Mouse (Mus musculus) kidney, embryonic 16.5 days (tissue): ENCODE data around the gene Olfr50. TPM values are rescaled to one million over a fixed set of nuclear protein-coding genes. Genes with fewer than 3 reads are reported as not detected.

Source experiments
- ATAC-seq: fragments of 200-750 bp; cut with Nextera tagmentation; 2 replicates; pipeline ENCODE4 v1.8.0; 2017; ENCODE audit warnings: moderate TSS enrichment; ENCODE audit not compliant: low FRiP score, low TSS enrichment
- H3K27ac ChIP-seq: fragments of 300-500 bp; sonication (generic); 2 replicates; pipeline ENCODE4 v1.5.1; 2014; ENCODE audit warnings: low read length
- H3K27me3 ChIP-seq: fragments of 300-500 bp; sonication (generic); 2 replicates; pipeline ENCODE4 v1.6.1; 2014; ENCODE audit warnings: low read length, control low read depth, mixed read lengths; ENCODE audit not compliant: insufficient read depth
- H3K36me3 ChIP-seq: fragments of 300-500 bp; sonication (generic); 2 replicates; pipeline ENCODE4 v1.6.1; 2014; ENCODE audit warnings: low read length, control low read depth, mixed read lengths; ENCODE audit not compliant: insufficient read depth
- H3K4me1 ChIP-seq: fragments of 300-500 bp; sonication (generic); 2 replicates; pipeline ENCODE4 v1.6.1; 2014; ENCODE audit warnings: low read length, control low read depth, mixed read lengths; ENCODE audit not compliant: insufficient read depth
- H3K4me2 ChIP-seq: fragments of 300-500 bp; sonication (generic); replicated peaks from 2 replicates; pipeline ENCODE4 v1.6.1; 2014; ENCODE audit warnings: low read depth, low read length
- H3K4me3 ChIP-seq: fragments of 300-500 bp; sonication (generic); 2 replicates; pipeline ENCODE4 v1.5.1; 2014; ENCODE audit warnings: mild to moderate bottlenecking, low read length
- H3K9ac ChIP-seq: fragments of 300-500 bp; sonication (generic); replicated peaks from 2 replicates; pipeline ENCODE4 v1.6.1; 2014; ENCODE audit warnings: low read length
- H3K9me3 ChIP-seq: fragments of 300-500 bp; sonication (generic); 2 replicates; pipeline ENCODE4 v1.6.1; 2016; ENCODE audit warnings: low read length, control low read depth
- WGBS: fragments of 180-500 bp; shearing (Covaris S2); extraction: QIAGEN DNeasy Blood & Tissue Kit; methylation state at CpG from one replicate; pipeline ENCODE4 v1.1.7; 2014; 5-methylcytosine and 5-hydroxymethylcytosine counted together
- polyA plus RNA-seq: library from polyadenylated mRNA; unstranded; fragments of >200 nt; fragmentation: Nextera tagmentation; extraction: Ambion mirVana; gene quantifications from 2 replicates; pipeline ENCODE4 v1.2.1, GENCODE M21; 2015

Gene Olfr50
- polyA plus RNA-seq, result not detected in 2 replicates

DNA sequence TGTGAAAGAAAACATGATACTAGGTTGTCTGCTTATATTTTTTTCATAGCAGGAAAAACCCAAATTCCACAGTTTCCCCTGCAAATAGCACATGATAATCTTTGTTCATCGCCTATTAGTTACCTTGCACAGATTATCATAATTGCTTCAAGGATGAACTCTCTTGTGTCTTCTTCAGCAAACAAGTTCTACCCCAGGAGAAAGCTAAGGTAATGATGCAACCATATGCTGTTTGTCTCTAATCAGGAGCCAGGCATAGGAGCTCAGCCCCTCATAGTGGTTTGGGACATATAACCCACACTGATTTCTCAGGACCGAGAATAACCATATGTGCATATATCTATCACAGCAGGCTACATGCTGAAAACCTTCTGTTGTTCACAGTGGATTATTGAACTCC is at the start of gene Olfr50:
Gene Olfr50 (plus strand): TSS at position 301 of the 400 bp plus-strand sequence.
- H3K36me3 ChIP-seq, result no peaks in the 10 kb centered on the region
- H3K27me3 ChIP-seq, result no peaks in the 10 kb centered on the region
- ATAC-seq, result no peak
- no peak within 1 kb of the TSS for H3K27ac ChIP-seq
- H3K9ac ChIP-seq, result no peak within 1 kb of the TSS
- 81% methylated on average over 2 of the region's 2 CpGs for WGBS
- H3K9me3 ChIP-seq, result peaks cover 14% of the 10 kb centered on the region; the same call in 1 of the 2 replicates
- no peak within 1 kb of the TSS for H3K4me2 ChIP-seq
- no peak within 1 kb of the TSS for H3K4me3 ChIP-seq
- H3K4me1 ChIP-seq, result no peaks in the 10 kb centered on the region

DNA sequence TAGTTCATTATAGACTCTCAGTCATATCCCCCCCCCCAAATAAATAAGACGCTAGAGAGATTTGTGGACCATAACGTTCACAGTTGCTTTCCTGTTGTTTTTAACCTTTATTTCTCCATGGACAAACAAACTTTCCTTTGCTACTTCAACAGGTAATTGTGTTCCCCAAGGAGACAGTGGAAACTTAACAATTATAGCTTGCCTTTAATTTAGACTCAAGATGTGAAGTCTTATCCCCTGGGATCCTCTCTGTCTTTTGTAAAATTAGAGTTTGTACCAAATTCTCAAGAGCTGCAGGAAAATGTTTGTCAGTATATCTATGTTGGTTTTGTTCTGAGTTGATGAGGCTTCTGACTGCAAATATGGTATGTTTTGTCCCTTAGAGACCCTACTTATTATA is 6.4 kb upstream of the Olfr50 start, which contains the start of gene Olfr348:
Gene Olfr348 (plus strand): TSS at position 301 of the 400 bp plus-strand sequence.
- no peaks in the 10 kb centered on the region for H3K4me1 ChIP-seq
- WGBS, result 76% methylated on average over 2 of the region's 2 CpGs
- peaks cover 6% of the 10 kb centered on the region; the same call in 1 of the 2 replicates for H3K9me3 ChIP-seq
- no peak within 1 kb of the TSS for H3K4me3 ChIP-seq
- no peaks in the 10 kb centered on the region for H3K36me3 ChIP-seq
- H3K9ac ChIP-seq, result no peak within 1 kb of the TSS
- no peak for ATAC-seq
- H3K27me3 ChIP-seq, result no peaks in the 10 kb centered on the region
- no peak within 1 kb of the TSS for H3K27ac ChIP-seq
- no peak within 1 kb of the TSS for H3K4me2 ChIP-seq

DNA sequence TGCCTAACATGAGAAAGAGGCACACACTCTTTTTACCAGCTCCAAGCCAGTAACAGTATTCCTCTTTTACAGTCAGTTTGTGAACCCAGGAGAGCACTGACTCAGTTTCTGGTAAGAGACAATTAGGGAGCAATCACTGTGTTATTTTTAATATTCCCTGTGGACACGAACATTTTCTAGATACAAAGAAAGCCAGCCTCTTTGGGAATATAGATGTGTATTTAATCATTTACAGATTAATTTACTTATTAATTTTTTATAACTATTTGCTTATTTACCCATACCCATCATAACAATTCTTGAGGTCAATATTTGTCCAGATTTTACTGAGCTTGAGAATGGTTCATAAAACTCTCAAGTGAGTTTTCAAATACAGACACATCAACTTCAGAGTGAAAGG is 26.6 kb downstream of the Olfr50 start, which contains the start of gene Olfr3:
Gene Olfr3 (minus strand): TSS at position 101 of the 400 bp plus-strand sequence.
- no peak for ATAC-seq
- H3K9ac ChIP-seq, result no peak within 1 kb of the TSS
- H3K9me3 ChIP-seq, result peaks cover 9% of the 10 kb centered on the region
- H3K4me2 ChIP-seq, result no peak within 1 kb of the TSS
- no peaks in the 10 kb centered on the region for H3K27me3 ChIP-seq
- no peaks in the 10 kb centered on the region for H3K36me3 ChIP-seq
- H3K4me1 ChIP-seq, result no peaks in the 10 kb centered on the region
- WGBS, result 71% methylated on average over 1 of the region's 1 CpGs
- no peak within 1 kb of the TSS for H3K4me3 ChIP-seq
- H3K27ac ChIP-seq, result no peak within 1 kb of the TSS

DNA sequence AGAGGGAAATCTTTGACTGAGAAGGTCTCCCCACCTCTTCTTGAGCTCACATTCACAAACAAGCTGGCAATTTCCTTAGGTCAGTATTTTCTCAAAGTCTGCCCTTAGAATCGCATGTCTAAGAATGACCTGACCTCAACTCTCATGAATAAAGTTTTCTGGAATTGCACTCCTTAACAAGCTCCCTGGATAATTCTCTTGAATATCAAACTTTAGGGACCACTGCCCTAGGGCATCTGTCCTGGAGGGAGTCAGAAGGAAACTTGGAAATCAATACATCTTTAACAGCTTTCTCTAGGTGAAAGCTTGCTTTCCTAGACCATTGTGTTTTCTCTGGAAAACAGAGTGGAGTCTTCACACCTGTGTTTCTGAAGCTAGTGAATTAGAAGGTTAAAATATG is 55.7 kb downstream of the Olfr50 start, which contains the start of gene Olfr350:
Gene Olfr350 (plus strand): TSS at position 301 of the 400 bp plus-strand sequence.
- ATAC-seq, result no peak
- WGBS, result 83% methylated on average over 1 of the region's 1 CpGs
- no peaks in the 10 kb centered on the region for H3K36me3 ChIP-seq
- H3K4me2 ChIP-seq, result no peak within 1 kb of the TSS
- no peaks in the 10 kb centered on the region for H3K27me3 ChIP-seq
- no peaks in the 10 kb centered on the region for H3K4me1 ChIP-seq
- H3K27ac ChIP-seq, result no peak within 1 kb of the TSS
- H3K9me3 ChIP-seq, result peaks cover 8% of the 10 kb centered on the region; the same call in 1 of the 2 replicates
- H3K4me3 ChIP-seq, result no peak within 1 kb of the TSS
- no peak within 1 kb of the TSS for H3K9ac ChIP-seq

Other genes with a start within 250 kb of the Olfr50 start
- not detected in 2 replicates for gene Olfr344, start 223.9 kb upstream of the Olfr50 start, polyA plus RNA-seq
- not detected in 2 replicates for gene Olfr345, start 150.5 kb upstream of the Olfr50 start, polyA plus RNA-seq
- gene Olfr346, start 104.8 kb upstream of the Olfr50 start, polyA plus RNA-seq, result not detected in 2 replicates
- not detected in 2 replicates for gene Olfr347, start 58.6 kb upstream of the Olfr50 start, polyA plus RNA-seq
- not detected in 2 replicates for gene Olfr348, start 6.3 kb upstream of the Olfr50 start, polyA plus RNA-seq
- gene Olfr3, start 26.5 kb downstream of the Olfr50 start, polyA plus RNA-seq, result not detected in 2 replicates
- gene Olfr350, start 55.8 kb downstream of the Olfr50 start, polyA plus RNA-seq, result not detected in 2 replicates
- gene Olfr351, start 72.1 kb downstream of the Olfr50 start, polyA plus RNA-seq, result not detected in 2 replicates
- gene Olfr352, start 77.9 kb downstream of the Olfr50 start, polyA plus RNA-seq, result not detected in 2 replicates
- gene Olfr353, start 102.4 kb downstream of the Olfr50 start, polyA plus RNA-seq, result not detected in 2 replicates
- gene Olfr354, start 115.1 kb downstream of the Olfr50 start, polyA plus RNA-seq, result not detected in 2 replicates
- not detected in 2 replicates for gene Olfr355, start 138.4 kb downstream of the Olfr50 start, polyA plus RNA-seq
- not detected in 2 replicates for gene Olfr356, start 146.6 kb downstream of the Olfr50 start, polyA plus RNA-seq
- gene Olfr357, start 203.3 kb downstream of the Olfr50 start, polyA plus RNA-seq, result not detected in 2 replicates
- not detected in 2 replicates for gene Olfr358, start 218.8 kb downstream of the Olfr50 start, polyA plus RNA-seq